Mouse (Mus musculus) heart, embryonic 14.5 days (tissue): ENCODE results near the gene Zfy2. TPM values are rescaled to one million over a fixed set of nuclear protein-coding genes. Genes with fewer than 3 reads are reported as not detected.

ENCODE experiments used
- ATAC-seq: fragments of 200-750 bp; cut with Nextera tagmentation; 2 replicates; pipeline ENCODE4 v1.8.0; 2017; ENCODE audit warnings: low read depth, moderate TSS enrichment; ENCODE audit not compliant: insufficient number of reproducible peaks, insufficient read depth, low FRiP score
- H3K27ac ChIP-seq, 2 experiments: fragments of 200-500 bp in 1 of 2; fragments of 300-500 bp in 1 of 2; sonication (generic) in 1 of 2; replicated peaks in 1 of 2; 2 replicates each; pipeline ENCODE4 v1.5.1; 2012 to 2014; ENCODE audit warnings: low read depth in 2 of 2, low read length in 2 of 2, control low read depth in 1 of 2, mild to moderate bottlenecking in 1 of 2, mixed read lengths in 1 of 2; ENCODE audit not compliant: control insufficient read depth in 1 of 2, insufficient read depth in 1 of 2
- H3K27me3 ChIP-seq: fragments of 300-500 bp; sonication (generic); 2 replicates; pipeline ENCODE4 v1.6.1; 2014; ENCODE audit warnings: mild to moderate bottlenecking, low read length, control low read depth; ENCODE audit not compliant: control insufficient read depth, insufficient read depth
- H3K36me3 ChIP-seq: fragments of 300-500 bp; sonication (generic); 2 replicates; pipeline ENCODE4 v1.6.1; 2014; ENCODE audit warnings: mild to moderate bottlenecking, control low read depth, low read length, mixed read lengths; ENCODE audit not compliant: control insufficient read depth, insufficient read depth
- H3K4me1 ChIP-seq, 2 experiments: fragments of 200-500 bp in 1 of 2; fragments of 300-500 bp in 1 of 2; sonication (generic) in 1 of 2; 2 replicates each; pipeline ENCODE4 v1.6.1; 2012 to 2014; ENCODE audit warnings: low read length in 2 of 2, control low read depth in 1 of 2, mixed read lengths in 1 of 2; ENCODE audit not compliant: control insufficient read depth in 2 of 2, insufficient read depth in 2 of 2
- H3K4me2 ChIP-seq: fragments of 300-500 bp; sonication (generic); 2 replicates; pipeline ENCODE4 v1.6.1; 2014; ENCODE audit warnings: mild to moderate bottlenecking, low read length
- H3K4me3 ChIP-seq, 2 experiments: fragments of 200-500 bp in 1 of 2; fragments of 300-500 bp in 1 of 2; sonication (generic) in 1 of 2; 2 replicates each; pipeline ENCODE4 v1.5.1; 2012 to 2014; ENCODE audit warnings: low read length in 2 of 2, mild to moderate bottlenecking in 2 of 2, control low read depth in 1 of 2, low read depth in 1 of 2, moderate library complexity in 1 of 2; ENCODE audit not compliant: control insufficient read depth in 1 of 2, insufficient read depth in 1 of 2
- H3K9ac ChIP-seq: fragments of 300-500 bp; sonication (generic); 2 replicates; pipeline ENCODE4 v1.6.1; 2014; ENCODE audit warnings: mild to moderate bottlenecking, low read length
- H3K9me3 ChIP-seq: fragments of 300-500 bp; sonication (generic); 2 replicates; pipeline ENCODE4 v1.6.1; 2016; ENCODE audit warnings: low read length, control low read depth; ENCODE audit not compliant: control insufficient read depth
- WGBS: fragments of 180-500 bp; shearing (Covaris S2); extraction: QIAGEN DNeasy Blood & Tissue Kit; methylation state at CpG from one replicate; pipeline ENCODE4 v1.1.7; 2014; 5-methylcytosine and 5-hydroxymethylcytosine counted together
- polyA plus RNA-seq: library from polyadenylated mRNA; unstranded; fragments of >200 nt; fragmentation: Nextera tagmentation; extraction: Ambion mirVana; gene quantifications from 2 replicates; pipeline ENCODE4 v1.2.1, GENCODE M21; 2014

Gene Zfy2
- polyA plus RNA-seq, result not detected in 2 replicates

GRCm38 (mm10) chrY:2170309-2170708 lies at the start of gene Zfy2:
Gene Zfy2, minus strand, starts transcription at chrY:2170409.
- H3K27ac ChIP-seq, result no peak within 1 kb of the TSS
- H3K27me3 ChIP-seq, result no peaks in the 10 kb centered on the region
- no peaks in the 10 kb centered on the region for H3K4me1 ChIP-seq
- no peak within 1 kb of the TSS for H3K4me2 ChIP-seq
- no peak for ATAC-seq
- WGBS, result 67% methylated on average over 1 of the region's 2 CpGs
- H3K9ac ChIP-seq, result no peak within 1 kb of the TSS
- no peak within 1 kb of the TSS for H3K4me3 ChIP-seq
- no peaks in the 10 kb centered on the region for H3K9me3 ChIP-seq
- H3K36me3 ChIP-seq, result no peaks in the 10 kb centered on the region
